Mouse (Mus musculus): ENCODE measurements around the gene Hspa1l. TPM values are rescaled to one million over a fixed set of nuclear protein-coding genes. Genes with fewer than 3 reads are reported as not detected.

Gene Hspa1l
- total and polyA plus RNA-seq, 3 experiments, result 0.15 to 1.6 TPM; not detected in 1

GRCm38 (mm10) chr17:35019894-35020293, 47.4 kb downstream of the Hspa1l start:
- Histone ChIP-seq H3K27ac (ENCODE audit: control insufficient read depth, low read depth, low read length) (no peak overlapping the region), H3K4me1 (ENCODE audit: control insufficient read depth in 1 of 2, insufficient read depth in 2 of 2, low read length in 2 of 2) (peaks cover 14 to 49% of the 10 kb centered on the region in 2 experiments), H3K27me3 (ENCODE audit: control insufficient read depth in 1 of 2, insufficient read depth in 2 of 2, low read length in 2 of 2) (no peaks in the 10 kb centered on the region), H3K9ac (ENCODE audit: control insufficient read depth, low read depth, low read length, poor library complexity, severe bottlenecking) (no peak overlapping the region), H3K4me3 (ENCODE audit: control insufficient read depth in 1 of 2, insufficient read depth in 1 of 2, low read depth in 2 of 2, low read length in 2 of 2) (no peak overlapping the region), H3K79me2 (ENCODE audit: control insufficient read depth, insufficient read depth, low read length, poor library complexity) (peaks cover 18% of the 10 kb centered on the region), H3K36me3 (ENCODE audit: control insufficient read depth in 1 of 2, insufficient read depth in 2 of 2, low read length in 2 of 2) (peaks cover 0 to 37% of the 10 kb centered on the region in 2 experiments; a peak in 2 of 4 replicates), H3K9me3 (replicated peaks; ENCODE audit: insufficient read depth, low read length) (no peaks in the 10 kb centered on the region)
- DNase-seq (ENCODE audit: low read depth, low spot score), result no peak
- TF ChIP-seq JUND (IDR thresholded peaks at IDR 0.05; ENCODE audit: low read depth, low read length) (no peak), TBP (IDR thresholded peaks at IDR 0.05; ENCODE audit: low read depth, low read length) (no peak), ZC3H11A (IDR thresholded peaks at IDR 0.05; ENCODE audit: low read depth, low read length) (no peak), MAZ (IDR thresholded peaks at IDR 0.05; ENCODE audit: low read depth, low read length) (no peak), MAFK (IDR thresholded peaks at IDR 0.05; ENCODE audit: borderline replicate concordance, low read depth, low read length) (no peak), MAX (IDR thresholded peaks at IDR 0.05; ENCODE audit: low read length) (no peak), MYC (IDR thresholded peaks at IDR 0.05; ENCODE audit: low read depth, low read length) (no peak), POLR2A (IDR thresholded peaks at IDR 0.05; ENCODE audit: control insufficient read depth in 1 of 2, insufficient read depth in 1 of 2, low read depth in 1 of 2, low read length in 2 of 2, poor library complexity in 1 of 2) (no peak), UBTF (IDR thresholded peaks at IDR 0.05; ENCODE audit: borderline replicate concordance, insufficient read depth, low read depth, low read length) (no peak), RCOR1 (IDR thresholded peaks at IDR 0.05; ENCODE audit: low read depth, low read length) (no peak), USF1 (IDR thresholded peaks at IDR 0.05; ENCODE audit: low read depth, low read length) (no peak)

- no peaks in the 10 kb centered on the region for H3K9me3 ChIP-seq (replicated peaks; ENCODE audit: insufficient read depth, low read length)
- peaks cover 14 to 54% of the 10 kb centered on the region in 2 experiments for H3K4me1 ChIP-seq (ENCODE audit: control insufficient read depth in 1 of 2, insufficient read depth in 2 of 2, low read length in 2 of 2)
- H3K27ac ChIP-seq (ENCODE audit: control insufficient read depth, low read depth, low read length), result peak overlapping the region; percentile 96
- peak overlapping the region; percentile 63 for H3K9ac ChIP-seq (ENCODE audit: control insufficient read depth, low read depth, low read length, poor library complexity, severe bottlenecking)
- peaks cover 22% of the 10 kb centered on the region for H3K79me2 ChIP-seq (ENCODE audit: control insufficient read depth, insufficient read depth, low read length, poor library complexity)
- no peaks in the 10 kb centered on the region for H3K27me3 ChIP-seq (ENCODE audit: control insufficient read depth in 1 of 2, insufficient read depth in 2 of 2, low read length in 2 of 2)
- TF ChIP-seq GABPA (IDR thresholded peaks at IDR 0.05; ENCODE audit: low read depth, low read length) (no peak), UBTF (IDR thresholded peaks at IDR 0.05; ENCODE audit: borderline replicate concordance, insufficient read depth, low read depth, low read length) (no peak), GATA1 (IDR thresholded peaks at IDR 0.05; ENCODE audit: low read depth, low read length) (no peak), MYC (IDR thresholded peaks at IDR 0.05; ENCODE audit: low read depth, low read length) (no peak), HCFC1 (IDR thresholded peaks at IDR 0.05; ENCODE audit: low read depth, low read length) (no peak), ETS1 (IDR thresholded peaks at IDR 0.05; ENCODE audit: low read depth, low read length) (no peak), NELFE (IDR thresholded peaks at IDR 0.05; ENCODE audit: low read depth, low read length) (no peak)
- DNase-seq (ENCODE audit: low read depth, low spot score), result no peak
- peaks cover 0 to 41% of the 10 kb centered on the region in 2 experiments; a peak in 2 of 4 replicates for H3K36me3 ChIP-seq (ENCODE audit: control insufficient read depth in 1 of 2, insufficient read depth in 2 of 2, low read length in 2 of 2)
- no peak overlapping the region for H3K4me3 ChIP-seq (ENCODE audit: control insufficient read depth in 1 of 2, insufficient read depth in 1 of 2, low read depth in 2 of 2, low read length in 2 of 2)
Measured at GRCm38 (mm10) chr17:35020551-35020950, 48.0 kb downstream of the Hspa1l start.

Measured in MEL (cell line).